Mouse (Mus musculus): ENCODE results near the gene Mpv17l2. TPM values are rescaled to one million over a fixed set of nuclear protein-coding genes. Genes with fewer than 3 reads are reported as not detected.

Gene Mpv17l2
- polyA plus RNA-seq, 1 experiment: 86.8 TPM

DNA sequence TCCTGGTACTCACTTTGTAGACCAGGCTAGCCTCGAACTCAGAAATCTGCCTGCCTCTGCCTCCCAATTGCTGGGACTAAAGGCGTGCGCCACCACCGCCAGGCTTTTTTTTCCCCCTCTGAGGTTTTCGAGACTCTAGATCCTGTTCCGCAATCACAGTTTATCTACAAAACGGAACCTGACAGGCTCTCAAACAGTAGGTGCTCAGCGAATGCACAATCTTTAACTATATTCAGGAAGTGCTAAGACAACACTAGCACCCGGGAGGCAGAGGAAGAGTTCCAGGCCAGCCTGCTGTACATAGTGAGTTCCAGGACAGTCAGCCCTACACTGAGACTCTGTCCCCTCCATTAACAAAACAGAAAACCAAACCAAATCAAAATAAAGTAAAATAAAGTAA, 4.6 kb upstream of the Mpv17l2 start:
- no peak for TF ChIP-seq MAX (IDR thresholded peaks at IDR 0.05)
- TF ChIP-seq CTCF (IDR thresholded peaks at IDR 0.05; ENCODE audit: control insufficient read depth, insufficient read depth, insufficient read length): no peak
- no peak for TF ChIP-seq CEBPB (IDR thresholded peaks at IDR 0.05; ENCODE audit: low read depth)
- no peak for TF ChIP-seq FOSL1 (IDR thresholded peaks at IDR 0.05; ENCODE audit: insufficient read depth, low read length, poor library complexity, severe bottlenecking)
- no peak for TF ChIP-seq USF1 (IDR thresholded peaks at IDR 0.05; ENCODE audit: low read depth)
- TF ChIP-seq MYOD1 (IDR thresholded peaks at IDR 0.05; ENCODE audit: control insufficient read depth, insufficient read length, low read depth): no peak
- no peak for TF ChIP-seq MYOG (IDR thresholded peaks at IDR 0.05; ENCODE audit: control insufficient read depth, extremely low read depth, insufficient read length)
- peaks cover 4% of the 10 kb centered on the region for H3K79me3 ChIP-seq (ENCODE audit: low read depth)
- peak overlapping the region; percentile 46 for H3K4me3 ChIP-seq (ENCODE audit: insufficient read depth, poor library complexity, severe bottlenecking)
- no peaks in the 10 kb centered on the region for H3K27me3 ChIP-seq (ENCODE audit: control insufficient read depth, insufficient read depth, insufficient read length)
- H3K79me2 ChIP-seq (ENCODE audit: control insufficient read depth, insufficient read depth): peaks cover 13% of the 10 kb centered on the region
- peaks cover 27% of the 10 kb centered on the region for H3K36me3 ChIP-seq (ENCODE audit: control insufficient read depth, insufficient read depth)
- peak overlapping the region; percentile 12 for H3ac ChIP-seq (ENCODE audit: control insufficient read depth, insufficient read length, low read depth)

DNA sequence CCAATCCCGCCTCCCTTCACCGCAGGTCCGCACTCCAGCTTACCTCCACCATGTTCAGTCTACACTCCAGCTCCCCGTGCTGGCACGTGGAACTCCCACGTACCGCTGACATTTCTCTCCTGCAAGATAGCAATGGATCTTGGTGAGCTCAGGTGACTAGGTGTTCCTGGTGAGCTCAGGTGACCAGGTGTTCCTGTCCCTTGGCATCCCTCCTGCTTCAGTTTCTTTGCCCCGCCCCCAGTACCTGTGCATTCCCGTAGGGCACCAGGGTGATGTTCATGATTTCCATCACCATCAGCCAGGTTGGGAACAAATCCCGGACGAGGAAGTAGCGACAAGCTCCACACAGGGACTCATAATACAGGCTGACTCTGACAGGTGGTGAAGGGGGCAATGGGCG, 3.9 kb upstream of the Mpv17l2 start:
- no peak overlapping the region for H3ac ChIP-seq (ENCODE audit: control insufficient read depth, insufficient read length, low read depth)
- no peaks in the 10 kb centered on the region for H3K27me3 ChIP-seq (ENCODE audit: control insufficient read depth, insufficient read depth, insufficient read length)
- H3K79me2 ChIP-seq (ENCODE audit: control insufficient read depth, insufficient read depth): peaks cover 20% of the 10 kb centered on the region
- no peak for TF ChIP-seq MAX (IDR thresholded peaks at IDR 0.05)
- no peak for TF ChIP-seq CEBPB (IDR thresholded peaks at IDR 0.05; ENCODE audit: low read depth)
- TF ChIP-seq FOSL1 (IDR thresholded peaks at IDR 0.05; ENCODE audit: insufficient read depth, low read length, poor library complexity, severe bottlenecking): no peak
- TF ChIP-seq USF1 (IDR thresholded peaks at IDR 0.05; ENCODE audit: low read depth): no peak
- TF ChIP-seq CTCF (IDR thresholded peaks at IDR 0.05; ENCODE audit: control insufficient read depth, insufficient read depth, insufficient read length): no peak
- TF ChIP-seq MYOG (IDR thresholded peaks at IDR 0.05; ENCODE audit: control insufficient read depth, extremely low read depth, insufficient read length): no peak
- TF ChIP-seq MYOD1 (IDR thresholded peaks at IDR 0.05; ENCODE audit: control insufficient read depth, insufficient read length, low read depth): no peak
- H3K4me3 ChIP-seq (ENCODE audit: insufficient read depth, poor library complexity, severe bottlenecking): no peak overlapping the region
- peaks cover 5% of the 10 kb centered on the region for H3K79me3 ChIP-seq (ENCODE audit: low read depth)
- H3K36me3 ChIP-seq (ENCODE audit: control insufficient read depth, insufficient read depth): peaks cover 27% of the 10 kb centered on the region

DNA sequence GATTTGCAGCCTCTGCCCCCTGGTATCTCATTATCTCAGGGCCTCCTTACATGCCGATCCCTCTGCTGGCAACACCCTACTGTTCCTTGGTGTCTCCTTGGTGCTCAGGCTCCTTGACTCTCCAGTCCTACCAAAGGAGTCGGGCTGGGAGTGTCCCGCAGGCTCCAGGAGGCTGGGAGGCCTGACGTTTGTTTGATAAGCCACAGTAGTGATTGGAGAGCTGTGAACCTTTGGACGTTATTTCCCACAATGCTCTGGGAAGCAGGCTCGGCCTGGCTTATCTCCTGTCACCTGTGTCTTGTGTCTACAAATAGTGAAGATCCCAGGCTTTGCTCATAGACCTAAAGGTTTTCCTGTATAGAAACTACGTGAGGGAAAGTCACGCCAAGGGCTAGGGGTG, 3.3 kb upstream of the Mpv17l2 start:
- TF ChIP-seq CTCF (IDR thresholded peaks at IDR 0.05; ENCODE audit: control insufficient read depth, insufficient read depth, insufficient read length) (no peak), MYOG (IDR thresholded peaks at IDR 0.05; ENCODE audit: control insufficient read depth, extremely low read depth, insufficient read length) (no peak), USF1 (IDR thresholded peaks at IDR 0.05; ENCODE audit: low read depth) (no peak), CEBPB (IDR thresholded peaks at IDR 0.05; ENCODE audit: low read depth) (no peak), FOSL1 (IDR thresholded peaks at IDR 0.05; ENCODE audit: insufficient read depth, low read length, poor library complexity, severe bottlenecking) (no peak), MYOD1 (IDR thresholded peaks at IDR 0.05; ENCODE audit: control insufficient read depth, insufficient read length, low read depth) (no peak)
- H3ac ChIP-seq (ENCODE audit: control insufficient read depth, insufficient read length, low read depth): no peak overlapping the region
- H3K4me3 ChIP-seq (ENCODE audit: insufficient read depth, poor library complexity, severe bottlenecking): no peak overlapping the region
- H3K27me3 ChIP-seq (ENCODE audit: control insufficient read depth, insufficient read depth, insufficient read length): no peaks in the 10 kb centered on the region
- peaks cover 25% of the 10 kb centered on the region for H3K79me2 ChIP-seq (ENCODE audit: control insufficient read depth, insufficient read depth)
- H3K79me3 ChIP-seq (ENCODE audit: low read depth): peaks cover 5% of the 10 kb centered on the region
- H3K36me3 ChIP-seq (ENCODE audit: control insufficient read depth, insufficient read depth): peaks cover 24% of the 10 kb centered on the region

DNA sequence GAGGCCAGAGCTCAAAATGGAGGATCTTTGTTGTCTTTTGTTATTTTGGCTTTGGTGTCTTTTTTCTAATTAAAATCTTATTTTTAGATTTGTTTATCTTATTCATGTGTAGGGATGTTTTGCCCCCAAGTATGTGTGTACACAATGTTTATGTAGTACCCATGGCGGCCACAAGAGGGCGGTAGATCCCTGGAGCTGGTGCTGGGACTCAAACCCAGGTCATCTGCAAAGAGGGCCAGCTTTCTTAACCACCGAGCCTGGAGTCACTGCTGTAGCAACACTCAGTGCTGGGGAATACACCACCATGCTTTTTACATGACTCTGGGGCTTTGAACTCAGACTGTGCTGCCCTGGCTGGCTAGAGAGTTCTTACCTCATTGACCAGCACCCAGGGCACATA, 2.6 kb upstream of the Mpv17l2 start:
- H3K79me3 ChIP-seq (ENCODE audit: low read depth): peaks cover 5% of the 10 kb centered on the region
- peaks cover 25% of the 10 kb centered on the region for H3K79me2 ChIP-seq (ENCODE audit: control insufficient read depth, insufficient read depth)
- H3K4me3 ChIP-seq (ENCODE audit: insufficient read depth, poor library complexity, severe bottlenecking): no peak overlapping the region
- peaks cover 18% of the 10 kb centered on the region for H3K36me3 ChIP-seq (ENCODE audit: control insufficient read depth, insufficient read depth)
- no peak overlapping the region for H3ac ChIP-seq (ENCODE audit: control insufficient read depth, insufficient read length, low read depth)
- TF ChIP-seq FOSL1 (IDR thresholded peaks at IDR 0.05; ENCODE audit: insufficient read depth, low read length, poor library complexity, severe bottlenecking) (no peak), MYOG (IDR thresholded peaks at IDR 0.05; ENCODE audit: control insufficient read depth, extremely low read depth, insufficient read length) (no peak), CTCF (IDR thresholded peaks at IDR 0.05; ENCODE audit: control insufficient read depth, insufficient read depth, insufficient read length) (peak; percentile 41), MAX (IDR thresholded peaks at IDR 0.05) (peak; percentile 26), MYOD1 (IDR thresholded peaks at IDR 0.05; ENCODE audit: control insufficient read depth, insufficient read length, low read depth) (no peak), CEBPB (IDR thresholded peaks at IDR 0.05; ENCODE audit: low read depth) (no peak), USF1 (IDR thresholded peaks at IDR 0.05; ENCODE audit: low read depth) (no peak)
- H3K27me3 ChIP-seq (ENCODE audit: control insufficient read depth, insufficient read depth, insufficient read length): no peaks in the 10 kb centered on the region

DNA sequence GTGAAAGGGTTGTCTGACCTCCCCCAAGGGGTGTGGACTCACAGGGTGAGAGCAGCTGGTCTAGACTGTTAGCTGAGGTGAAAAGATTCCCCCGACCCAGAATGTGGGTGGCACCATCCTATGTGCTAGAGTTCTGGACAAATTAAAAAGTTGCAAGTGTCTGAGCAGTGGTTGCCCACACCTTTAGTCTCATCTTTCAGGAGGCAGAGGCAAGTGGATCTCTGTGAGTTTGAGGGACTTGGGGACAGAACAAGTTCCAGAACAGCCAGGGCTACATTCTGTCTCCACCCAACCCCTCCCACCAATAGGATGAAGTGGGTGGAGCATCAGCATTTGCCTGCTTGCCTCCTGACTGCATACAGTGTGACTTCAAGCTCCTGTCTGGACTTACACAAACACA, 1.4 kb upstream of the Mpv17l2 start:
- Histone ChIP-seq H3ac (ENCODE audit: control insufficient read depth, insufficient read length, low read depth) (no peak overlapping the region), H3K36me3 (ENCODE audit: control insufficient read depth, insufficient read depth) (peaks cover 19% of the 10 kb centered on the region), H3K4me3 (ENCODE audit: insufficient read depth, poor library complexity, severe bottlenecking) (no peak overlapping the region), H3K79me3 (ENCODE audit: low read depth) (peaks cover 5% of the 10 kb centered on the region), H3K27me3 (ENCODE audit: control insufficient read depth, insufficient read depth, insufficient read length) (no peaks in the 10 kb centered on the region), H3K79me2 (ENCODE audit: control insufficient read depth, insufficient read depth) (peaks cover 25% of the 10 kb centered on the region)
- no peak for TF ChIP-seq FOSL1 (IDR thresholded peaks at IDR 0.05; ENCODE audit: insufficient read depth, low read length, poor library complexity, severe bottlenecking)
- TF ChIP-seq CTCF (IDR thresholded peaks at IDR 0.05; ENCODE audit: control insufficient read depth, insufficient read depth, insufficient read length): no peak
- no peak for TF ChIP-seq USF1 (IDR thresholded peaks at IDR 0.05; ENCODE audit: low read depth)
- TF ChIP-seq MYOG (IDR thresholded peaks at IDR 0.05; ENCODE audit: control insufficient read depth, extremely low read depth, insufficient read length): no peak

DNA sequence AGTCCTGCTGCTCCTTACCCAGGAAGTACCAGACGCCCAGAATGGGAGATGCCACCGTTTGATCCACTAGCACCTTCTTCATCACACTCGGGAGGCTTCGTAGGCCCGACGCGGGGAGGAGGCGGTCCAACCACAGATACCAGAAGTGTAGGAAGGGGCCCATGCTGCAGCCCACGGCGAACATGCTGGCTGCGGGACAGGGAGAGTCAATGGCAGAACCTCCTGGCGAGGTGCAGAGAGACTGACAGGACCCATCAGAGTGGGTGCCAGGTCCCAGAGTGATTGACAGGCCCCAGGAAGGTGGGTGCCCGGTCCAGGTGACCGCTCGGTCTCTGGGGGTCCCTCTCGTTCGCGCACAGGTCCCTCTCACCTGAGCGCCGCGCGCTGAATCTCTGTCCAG, 396 bp downstream of the Mpv17l2 start:
- Histone ChIP-seq H3K79me3 (ENCODE audit: low read depth) (peaks cover 4% of the 10 kb centered on the region), H3K79me2 (ENCODE audit: control insufficient read depth, insufficient read depth) (peaks cover 24% of the 10 kb centered on the region), H3ac (ENCODE audit: control insufficient read depth, insufficient read length, low read depth) (peak overlapping the region; percentile 80), H3K27me3 (ENCODE audit: control insufficient read depth, insufficient read depth, insufficient read length) (no peaks in the 10 kb centered on the region), H3K36me3 (ENCODE audit: control insufficient read depth, insufficient read depth) (peaks cover 28% of the 10 kb centered on the region), H3K4me3 (ENCODE audit: insufficient read depth, poor library complexity, severe bottlenecking) (peak overlapping the region; percentile 60)
- TF ChIP-seq CEBPB (IDR thresholded peaks at IDR 0.05; ENCODE audit: low read depth): no peak
- TF ChIP-seq CTCF (IDR thresholded peaks at IDR 0.05; ENCODE audit: control insufficient read depth, insufficient read depth, insufficient read length): no peak
- TF ChIP-seq MAX (IDR thresholded peaks at IDR 0.05): no peak
- no peak for TF ChIP-seq USF1 (IDR thresholded peaks at IDR 0.05; ENCODE audit: low read depth)
- TF ChIP-seq MYOD1 (IDR thresholded peaks at IDR 0.05; ENCODE audit: control insufficient read depth, insufficient read length, low read depth): no peak
- no peak for TF ChIP-seq MYOG (IDR thresholded peaks at IDR 0.05; ENCODE audit: control insufficient read depth, extremely low read depth, insufficient read length)
- TF ChIP-seq FOSL1 (IDR thresholded peaks at IDR 0.05; ENCODE audit: insufficient read depth, low read length, poor library complexity, severe bottlenecking): no peak

Data from C2C12 (cell line).